12 mouse cellular contexts compared by ENCODE assay signal in the genomic region with DNA sequence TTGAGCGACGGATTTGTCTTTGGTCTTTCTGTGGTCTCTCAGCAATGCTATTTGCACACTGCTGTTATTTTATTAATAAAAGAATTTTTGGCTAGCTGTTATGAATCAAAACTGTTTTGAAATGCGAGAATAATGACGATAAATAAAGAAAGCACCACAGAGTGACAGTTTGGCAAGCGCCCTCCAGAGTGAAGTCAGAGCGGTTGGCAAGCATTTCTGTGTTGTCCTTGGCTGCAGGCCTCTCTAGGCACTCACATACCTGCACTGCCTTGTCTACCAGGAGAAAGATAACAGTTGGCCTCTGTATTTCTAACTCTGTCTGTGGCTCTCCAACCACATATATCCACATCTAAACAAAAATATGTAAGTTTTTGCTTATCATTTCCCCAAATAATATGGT. TPM values are rescaled to one million over a fixed set of nuclear protein-coding genes. Genes with fewer than 3 reads are reported as not detected.
DNase-seq lines count a peak whose midpoint lies in the region; ATAC-seq and TF ChIP-seq lines count a peak whose summit lies in the region.
"Had no signal": no experiment of that assay in that cellular context is flagged by ENCODE, and none has a peak within 500 bp of the region (broad histone marks: within the 10 kb centered on the region; RNA-seq: fewer than 3 reads in every experiment).

No protein-coding gene starts in this region.

- no peak overlapping the region for H3K9ac ChIP-seq in midbrain, postnatal 0 days (replicated peaks; ENCODE audit: low read length, poor library complexity, severe bottlenecking)
- no peak overlapping the region for H3K9ac ChIP-seq in midbrain, embryonic 15.5 days
- H3K9ac ChIP-seq: embryonic facial prominence, embryonic 12.5 days; liver, embryonic 13.5 days had no signal

- peaks cover 6% of the 10 kb centered on the region; the same call in 1 of the 2 replicates for H3K27me3 ChIP-seq in heart, embryonic 10.5 days (ENCODE audit: insufficient read depth, poor library complexity, severe bottlenecking)
- H3K27me3 ChIP-seq in midbrain, postnatal 0 days (ENCODE audit: insufficient read depth, low read length): no peaks in the 10 kb centered on the region
- H3K27me3 ChIP-seq in midbrain, embryonic 15.5 days (replicated peaks): 0 out of 2 replicates have a peak, but pooled peaks cover 3% of the 10 kb centered on the region
- H3K27me3 ChIP-seq: embryonic facial prominence, embryonic 12.5 days had no signal

- no peaks in the 10 kb centered on the region for H3K9me3 ChIP-seq in heart, embryonic 10.5 days
- H3K9me3 ChIP-seq in midbrain, postnatal 0 days (ENCODE audit: low read length): no peaks in the 10 kb centered on the region
- no peaks in the 10 kb centered on the region for H3K9me3 ChIP-seq in midbrain, embryonic 15.5 days
- H3K9me3 ChIP-seq: embryonic facial prominence, embryonic 12.5 days; liver, embryonic 13.5 days had no signal

- no peak overlapping the region for H3K27ac ChIP-seq in heart, embryonic 10.5 days
- H3K27ac ChIP-seq in midbrain, postnatal 0 days (ENCODE audit: low read depth, low read length): no peak overlapping the region
- no peak overlapping the region for H3K27ac ChIP-seq in midbrain, embryonic 15.5 days
- H3K27ac ChIP-seq: embryonic facial prominence, embryonic 12.5 days; kidney, postnatal 0 days; liver, embryonic 13.5 days had no signal

- no peaks in the 10 kb centered on the region for H3K4me1 ChIP-seq in heart, embryonic 10.5 days
- no peaks in the 10 kb centered on the region for H3K4me1 ChIP-seq in midbrain, postnatal 0 days (ENCODE audit: insufficient read depth, low read length)
- H3K4me1 ChIP-seq in midbrain, embryonic 15.5 days: no peaks in the 10 kb centered on the region
- H3K4me1 ChIP-seq: embryonic facial prominence, embryonic 12.5 days; liver, embryonic 13.5 days had no signal

- ATAC-seq in midbrain, postnatal 0 days (ENCODE audit: low FRiP score): no peak
- ATAC-seq in midbrain, embryonic 15.5 days (replicated peaks): no peak

- DNase-seq in heart, adult 18-20 months: peak; percentile 60 to 69
- DNase-seq in heart, embryonic 10.5 days (ENCODE audit: low spot score): no peak
- DNase-seq in midbrain, postnatal 0 days (ENCODE audit: low spot score): peak; percentile 23
- DNase-seq in brain, adult 2 months (ENCODE audit: low read depth, low spot score): peak; percentile 6
- DNase-seq in lung, postnatal 36 days: peak; percentile 33
- no peak for DNase-seq in embryo, embryonic 10.5 days (ENCODE audit: low spot score)
- DNase-seq: liver, embryonic 13.5 days had no signal

- H3K36me3 ChIP-seq in heart, embryonic 10.5 days: no peaks in the 10 kb centered on the region
- no peaks in the 10 kb centered on the region for H3K36me3 ChIP-seq in midbrain, postnatal 0 days (ENCODE audit: insufficient read depth, low read length)
- no peaks in the 10 kb centered on the region for H3K36me3 ChIP-seq in midbrain, embryonic 15.5 days (replicated peaks)
- H3K36me3 ChIP-seq: embryonic facial prominence, embryonic 12.5 days; liver, embryonic 13.5 days had no signal

- TF ChIP-seq CTCF in midbrain, postnatal 0 days (IDR thresholded peaks at IDR 0.05): no peak

- 80% methylated on average over 6 of the region's 6 CpGs for WGBS in heart, embryonic 10.5 days
- WGBS in midbrain, postnatal 0 days: 71% methylated on average over 6 of the region's 6 CpGs
- 77% methylated on average over 6 of the region's 6 CpGs for WGBS in midbrain, embryonic 15.5 days

- no peak overlapping the region for H3K4me3 ChIP-seq in heart, embryonic 10.5 days
- H3K4me3 ChIP-seq in midbrain, postnatal 0 days (ENCODE audit: low read depth, low read length): no peak overlapping the region
- H3K4me3 ChIP-seq in midbrain, embryonic 15.5 days: no peak overlapping the region
- H3K4me3 ChIP-seq: embryonic facial prominence, embryonic 12.5 days; liver, embryonic 13.5 days had no signal

- H3K4me2 ChIP-seq in midbrain, postnatal 0 days (ENCODE audit: low read depth, low read length, poor library complexity, severe bottlenecking): no peak overlapping the region
- H3K4me2 ChIP-seq in midbrain, embryonic 15.5 days: no peak overlapping the region
- H3K4me2 ChIP-seq: embryonic facial prominence, embryonic 12.5 days; liver, embryonic 13.5 days had no signal

RNA-seq across cellular contexts. Expression of gene Slc5a1, which starts 43.7 kb away (rescaled TPM):
- total RNA-seq in heart, adult 18-20 months (2021): under 1 TPM; 0.20 to 0.21 TPM
- polyA plus RNA-seq in heart, embryonic 10.5 days (2016; fragmentation: Nextera tagmentation; extraction: Ambion mirVana): not detected in 2 replicates
- total RNA-seq in midbrain, postnatal 0 days (2014; rRNA removed): 0.16 and 0.33 TPM in 2 replicates
- polyA plus RNA-seq in midbrain, postnatal 0 days (2015; fragmentation: Nextera tagmentation; extraction: Ambion mirVana): 0.10 and 0.19 TPM in 2 replicates
- 0.06 and 0.10 TPM in 2 replicates for polyA plus RNA-seq in midbrain, embryonic 15.5 days (2015; fragmentation: Nextera tagmentation; extraction: Ambion mirVana)
- total RNA-seq: granulocyte monocyte progenitor cell, adult 5-6 weeks; megakaryocyte, adult 5-6 weeks had no signal
- polyA plus RNA-seq: embryonic facial prominence, embryonic 12.5 days; liver, embryonic 13.5 days had no signal

Comparison
In these comparisons a context has a peak if more than half of its experiments do, and no peak if none do; other contexts are left out.
1. DNase-seq: peak in heart, adult 18-20 months (2 of 2), midbrain, postnatal 0 days (single experiment), brain, adult 2 months (single experiment) and lung, postnatal 36 days (single experiment); none in heart, embryonic 10.5 days (single experiment) and embryo, embryonic 10.5 days (single experiment).